Mouse (Mus musculus) left cerebral cortex, adult 9 months (tissue): ENCODE data around the gene Olfr700.
"Not testable (repeated sequence)": the region's sequence is repeated elsewhere in the genome, so short reads cannot be mapped to it uniquely, and the experiment has no call there.

ENCODE experiments used
- DNase-seq, 2 experiments: peaks; one replicate each; pipeline ENCODE4 v3.0.0; 2022; ENCODE audit warnings: low spot score in 2 of 2

Olfr700 gene

DNA sequence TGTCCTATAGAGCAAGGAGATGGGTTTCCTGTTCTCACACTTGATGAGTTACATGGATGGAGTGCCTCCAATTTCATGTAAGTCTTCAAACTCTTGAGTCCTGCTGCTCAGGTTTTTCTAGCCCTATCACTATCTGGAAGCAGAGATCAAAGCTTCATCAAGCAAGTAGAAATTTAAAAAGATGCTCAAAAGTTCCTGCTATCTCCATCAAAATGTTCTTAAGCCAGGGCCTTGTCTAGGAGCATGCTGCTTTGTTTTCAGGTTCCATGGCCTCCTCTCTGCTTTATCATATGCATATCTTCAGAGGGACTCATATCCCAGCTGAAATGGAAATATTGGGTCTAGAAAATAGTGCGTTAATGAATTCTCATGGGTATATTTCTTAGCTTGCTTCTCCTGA, at the start of gene Olfr700:
Olfr700 (minus strand) TSS at position 101 of the 400 bp plus-strand sequence.
- DNase-seq = no peak

DNA sequence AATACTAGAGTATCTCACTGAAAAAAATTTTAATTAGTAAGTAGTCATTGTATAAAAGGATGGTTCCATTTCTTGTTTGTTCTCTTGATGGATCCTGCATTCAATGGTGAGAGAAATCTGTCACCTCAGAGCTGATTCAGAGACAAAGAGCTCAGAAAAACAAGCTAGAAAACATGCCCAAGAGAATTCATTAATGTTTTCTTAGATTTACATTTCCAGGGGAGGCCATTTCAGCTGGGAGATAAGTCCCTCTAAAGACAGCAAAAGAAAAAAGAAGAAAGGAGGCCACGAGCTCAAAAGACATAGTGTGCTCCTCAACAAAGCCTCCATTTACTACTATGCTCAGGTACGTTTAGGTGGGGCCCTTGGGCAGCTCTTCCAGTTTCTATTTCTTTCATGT, 34.4 kb upstream of the Olfr700 start, which contains the start of gene Olfr703:
Olfr703 (plus strand) TSS at position 301 of the 400 bp plus-strand sequence.
- DNase-seq = no peak

DNA sequence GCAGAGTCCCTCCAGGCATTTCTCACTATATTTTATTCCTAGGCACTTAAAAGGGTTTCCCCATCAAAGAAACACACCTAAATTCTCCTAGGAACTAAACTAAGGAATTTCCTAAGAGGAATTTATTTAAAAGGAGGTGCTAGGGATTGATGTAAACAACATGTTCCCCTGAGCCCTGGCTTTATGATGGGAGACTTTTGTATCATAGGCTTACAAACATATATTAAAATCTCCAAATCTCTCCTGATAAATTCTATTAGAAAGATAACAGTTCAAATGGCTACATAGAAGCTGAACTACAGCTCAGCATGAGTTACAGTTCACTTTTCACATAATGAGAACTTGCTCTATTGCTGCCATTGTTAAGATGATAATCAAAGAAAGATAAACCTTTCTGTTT, 25.2 kb upstream of the Olfr700 start, which contains the start of gene Olfr702:
Olfr702 (minus strand) TSS at position 101 of the 400 bp plus-strand sequence.
- DNase-seq = no peak

DNA sequence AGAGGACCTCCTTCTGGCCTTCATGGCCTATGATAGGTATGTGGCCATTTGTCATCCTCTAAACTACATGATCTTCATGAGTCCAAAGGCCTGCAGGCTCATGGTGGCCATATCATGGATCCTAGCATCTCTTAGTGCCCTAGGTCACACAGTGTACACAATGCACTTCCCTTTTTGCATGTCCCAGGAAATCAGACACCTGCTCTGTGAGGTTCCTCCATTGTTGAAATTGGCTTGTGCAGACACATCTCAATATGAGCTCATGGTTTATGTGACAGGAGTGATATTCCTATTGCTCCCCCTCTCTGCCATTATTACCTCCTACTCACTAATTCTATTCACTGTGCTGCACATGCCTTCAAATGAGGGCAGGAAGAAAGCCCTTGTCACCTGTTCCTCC, 9.8 kb upstream of the Olfr700 start:
- DNase-seq = no peak

DNA sequence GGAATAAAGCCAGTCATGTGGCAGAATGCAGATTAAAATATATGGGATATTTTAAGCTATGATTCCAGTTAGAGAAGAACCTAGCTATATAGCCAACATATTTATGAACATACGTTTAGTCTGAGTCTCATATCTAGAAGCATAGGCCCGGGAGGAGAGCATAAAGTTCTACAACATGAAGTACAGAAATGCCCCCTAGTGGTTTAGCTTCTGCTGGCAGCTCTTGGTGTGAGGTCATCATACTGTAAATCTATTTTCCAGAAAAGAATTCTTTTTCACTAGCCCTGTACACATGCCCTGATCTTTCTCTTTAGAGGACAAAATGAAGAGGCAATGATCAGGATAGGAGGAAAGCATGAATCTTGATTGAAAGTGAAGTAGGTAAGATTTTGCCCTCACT, 7.1 kb upstream of the Olfr700 start:
- no peak for DNase-seq

DNA sequence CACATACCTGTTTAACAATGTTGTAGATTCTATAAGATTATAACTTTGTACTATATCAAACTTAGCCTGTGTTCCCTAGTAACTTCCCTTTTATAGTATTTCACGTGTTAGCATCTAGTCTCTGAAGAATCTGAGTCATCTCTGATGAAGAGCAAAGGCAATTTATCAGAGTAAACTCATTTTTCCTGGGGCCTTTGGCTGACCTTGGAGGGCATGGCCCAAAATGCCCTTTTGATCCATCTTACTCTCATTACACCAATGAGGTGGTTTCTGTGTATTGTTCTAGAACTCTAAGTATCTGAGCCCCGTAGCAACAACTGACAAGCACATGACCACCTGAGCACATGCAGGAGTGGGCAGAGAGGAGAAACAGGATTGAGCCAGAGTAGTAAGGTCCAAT, 5.2 kb upstream of the Olfr700 start, which contains the start of gene Olfr701:
Olfr701 (plus strand) TSS at position 301 of the 400 bp plus-strand sequence.
- DNase-seq = no peak

DNA sequence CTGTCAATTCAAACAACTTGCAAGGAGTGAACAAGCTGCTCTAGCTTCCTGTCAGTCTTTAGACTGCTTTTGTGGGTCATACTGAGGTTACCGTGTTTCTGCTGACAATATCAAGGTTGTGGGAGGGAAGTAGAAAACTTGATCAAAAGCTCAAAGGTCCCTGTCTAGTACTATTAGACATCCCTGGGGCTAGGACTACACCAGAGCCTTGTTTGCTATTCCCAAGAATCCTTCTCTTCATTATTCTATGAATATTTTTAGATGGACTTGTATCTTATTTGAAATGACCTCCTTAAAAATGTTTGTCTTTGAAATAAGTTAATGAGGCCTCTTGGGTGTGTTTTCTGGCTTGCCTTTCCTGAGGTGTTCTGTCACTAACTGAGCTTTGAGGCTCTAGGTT, 15.5 kb downstream of the Olfr700 start, which contains the start of gene Olfr699:
Olfr699 (minus strand) TSS at position 101 of the 400 bp plus-strand sequence.
- no peak for DNase-seq

DNA sequence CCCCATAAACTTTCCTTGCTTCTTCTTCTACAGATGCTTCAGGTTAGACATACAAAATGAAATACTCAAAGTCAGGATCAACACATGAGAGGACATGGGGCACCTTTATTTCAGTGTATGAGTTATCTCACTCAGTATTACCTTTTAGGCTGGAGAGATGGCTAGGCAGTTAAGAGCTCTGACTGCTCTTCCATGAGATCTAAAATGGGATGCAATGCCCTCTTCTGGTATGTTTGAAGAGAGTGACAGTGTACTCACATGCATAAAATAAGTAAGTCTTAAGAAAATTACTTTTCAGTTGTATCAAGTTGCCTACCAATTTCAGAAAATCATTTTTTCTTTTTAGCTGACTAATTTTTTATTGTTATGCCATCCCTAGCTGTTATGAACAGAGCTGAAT, 20.3 kb downstream of the Olfr700 start:
- no peak for DNase-seq

DNA sequence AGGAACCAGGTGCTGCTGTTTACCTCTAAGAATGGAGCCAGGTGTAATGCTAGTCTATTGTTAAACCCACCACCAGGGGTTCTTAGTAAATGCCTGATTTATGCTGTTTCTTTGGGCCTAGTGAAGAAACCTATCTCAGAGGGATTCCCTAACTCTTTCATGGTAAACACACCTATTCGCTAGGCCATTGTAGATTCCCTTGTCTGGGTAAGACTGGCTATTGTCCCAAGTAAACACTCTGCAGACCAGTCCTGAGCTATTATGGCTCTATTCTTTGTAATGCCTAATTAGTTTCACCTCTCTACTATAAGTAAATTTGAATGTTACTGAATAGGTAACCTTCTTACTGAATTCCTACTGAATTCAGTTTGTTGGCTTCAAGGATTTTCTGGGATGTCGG, 47.6 kb downstream of the Olfr700 start:
- not testable (repeated sequence) for DNase-seq

DNA sequence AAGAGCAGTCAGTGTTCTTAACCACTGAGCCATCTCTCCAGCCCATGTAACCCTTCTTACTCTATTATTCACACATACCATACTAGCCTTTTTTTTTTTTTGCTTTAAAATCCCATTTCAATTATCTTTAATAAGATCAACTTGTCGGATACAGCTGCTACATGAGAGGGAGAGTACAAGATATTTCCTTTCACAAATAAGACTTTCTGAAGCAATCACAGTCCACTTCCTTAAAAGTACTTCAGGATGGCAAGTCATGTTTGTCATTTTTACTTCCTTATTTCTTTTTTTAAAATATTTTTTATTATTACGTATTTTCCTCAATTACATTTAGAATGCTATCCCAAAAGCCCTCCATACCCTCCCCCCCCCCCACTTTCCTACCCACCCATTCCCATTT, 49.8 kb downstream of the Olfr700 start:
- no peak for DNase-seq
